Mouse (Mus musculus) erythroblast, embryonic 14.5 days (primary cell): ENCODE data around the gene Kcnh2. TPM values are rescaled to one million over a fixed set of nuclear protein-coding genes. Genes with fewer than 3 reads are reported as not detected.

Source experiments
- H3K27me3 ChIP-seq: 2 replicates; pipeline ENCODE4 v1.6.1; 2012; ENCODE audit warnings: inconsistent platforms; ENCODE audit not compliant: control insufficient read depth
- H3K36me3 ChIP-seq: 2 replicates; pipeline ENCODE4 v1.6.1; 2012; ENCODE audit warnings: mild to moderate bottlenecking, inconsistent platforms; ENCODE audit not compliant: control insufficient read depth
- H3K4me1 ChIP-seq: 2 replicates; pipeline ENCODE4 v1.6.1; 2012; ENCODE audit warnings: inconsistent platforms; ENCODE audit not compliant: control insufficient read depth
- H3K4me3 ChIP-seq: replicated peaks from 2 replicates; pipeline ENCODE3; 2012; ENCODE audit warnings: moderate library complexity, mild to moderate bottlenecking, inconsistent platforms
- H3K9me3 ChIP-seq: 2 replicates; pipeline ENCODE4 v1.6.1; 2012; ENCODE audit warnings: low read length, inconsistent platforms, mixed read lengths; ENCODE audit not compliant: control insufficient read depth
- GATA1 ChIP-seq: IDR thresholded peaks from 2 replicates; pipeline ENCODE4 v1.6.1; 2012; ENCODE audit warnings: low read length, inconsistent platforms, mixed read lengths
- TAL1 ChIP-seq: IDR thresholded peaks from 3 replicates; pipeline ENCODE4 v1.6.1; 2012; ENCODE audit warnings: low read length, inconsistent platforms, mixed read lengths
- polyA plus RNA-seq: library from polyadenylated mRNA; stranded (reverse); fragments of >175 nt; gene quantifications from 2 replicates; pipeline ENCODE4 v1.2.3, GENCODE M21; 2012

Gene Kcnh2
- polyA plus RNA-seq, 1 experiment, result not detected

DNA sequence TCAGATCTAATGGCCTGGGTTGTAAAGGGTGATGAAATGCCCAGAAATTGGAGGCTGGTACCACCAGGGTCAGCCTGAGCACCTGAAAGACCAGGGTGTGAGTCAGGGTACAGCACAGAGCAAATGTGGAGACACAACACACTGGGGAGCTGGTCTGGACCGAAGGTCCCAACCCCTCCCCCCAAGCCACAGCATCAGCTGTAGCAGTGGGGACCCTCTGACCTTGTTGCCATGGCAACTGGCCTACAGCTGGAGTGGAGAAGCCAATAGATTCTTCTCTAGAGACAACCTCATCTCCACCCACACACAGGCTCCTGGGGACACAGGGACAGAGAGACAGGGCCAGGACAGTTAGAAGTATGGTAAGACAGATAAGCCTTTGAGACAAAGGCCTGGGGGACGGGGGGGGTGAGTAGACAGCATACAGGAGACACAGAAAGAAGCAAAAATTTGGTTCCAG, 7.4 kb downstream of the Kcnh2 start:
- no peak overlapping the region for H3K4me3 ChIP-seq

DNA sequence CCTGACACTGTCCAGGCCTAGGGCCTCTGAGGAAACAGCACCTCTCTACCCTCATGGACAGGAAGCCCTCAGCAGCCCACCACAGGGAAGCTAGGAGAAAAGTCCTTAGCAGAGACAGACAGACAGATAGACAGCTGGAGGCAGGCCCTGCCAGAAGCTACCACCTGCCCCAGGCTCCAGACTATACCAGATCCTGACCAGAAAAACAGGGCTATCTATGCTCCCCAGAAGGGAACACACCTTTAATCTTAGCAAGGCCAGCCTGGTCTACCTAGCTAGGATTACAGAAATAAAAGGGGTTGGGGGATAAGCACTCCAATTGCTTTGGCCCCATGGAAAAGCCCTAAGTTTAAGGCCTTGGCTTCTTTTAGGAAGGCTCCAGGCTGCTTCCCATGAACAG, 8.0 kb downstream of the Kcnh2 start:
- H3K9me3 ChIP-seq, result no peaks in the 10 kb centered on the region
- H3K27me3 ChIP-seq, result peaks cover 23% of the 10 kb centered on the region
- no peak overlapping the region for H3K4me3 ChIP-seq
- H3K4me1 ChIP-seq, result peaks cover 19% of the 10 kb centered on the region
- no peak for TF ChIP-seq GATA1
- TF ChIP-seq TAL1, result no peak
- no peaks in the 10 kb centered on the region for H3K36me3 ChIP-seq

More for the DNA sequence above, 7.4 kb downstream of the Kcnh2 start:
- Histone ChIP-seq H3K36me3 (no peaks in the 10 kb centered on the region), H3K27me3 (peaks cover 29% of the 10 kb centered on the region), H3K4me1 (peaks cover 24% of the 10 kb centered on the region), H3K9me3 (no peaks in the 10 kb centered on the region)
- TF ChIP-seq TAL1 (no peak), GATA1 (no peak)

- no peaks in the 10 kb centered on the region for H3K9me3 ChIP-seq
- H3K27me3 ChIP-seq, result peaks cover 19% of the 10 kb centered on the region
- no peak overlapping the region for H3K4me3 ChIP-seq
- H3K36me3 ChIP-seq, result no peaks in the 10 kb centered on the region
- TF ChIP-seq GATA1, result no peak
- H3K4me1 ChIP-seq, result peaks cover 15% of the 10 kb centered on the region
Observed at GRCm38 (mm10) chr5:24342966-24343365, 8.4 kb downstream of the Kcnh2 start.

- Histone ChIP-seq H3K9me3 (no peaks in the 10 kb centered on the region), H3K27me3 (peaks cover 13% of the 10 kb centered on the region), H3K4me3 (no peak overlapping the region), H3K36me3 (no peaks in the 10 kb centered on the region), H3K4me1 (peaks cover 12% of the 10 kb centered on the region; the same call in 1 of the 2 replicates)
- TF ChIP-seq TAL1, result no peak
- TF ChIP-seq GATA1, result no peak
Observed at GRCm38 (mm10) chr5:24342205-24342963, 9.0 kb downstream of the Kcnh2 start.

DNA sequence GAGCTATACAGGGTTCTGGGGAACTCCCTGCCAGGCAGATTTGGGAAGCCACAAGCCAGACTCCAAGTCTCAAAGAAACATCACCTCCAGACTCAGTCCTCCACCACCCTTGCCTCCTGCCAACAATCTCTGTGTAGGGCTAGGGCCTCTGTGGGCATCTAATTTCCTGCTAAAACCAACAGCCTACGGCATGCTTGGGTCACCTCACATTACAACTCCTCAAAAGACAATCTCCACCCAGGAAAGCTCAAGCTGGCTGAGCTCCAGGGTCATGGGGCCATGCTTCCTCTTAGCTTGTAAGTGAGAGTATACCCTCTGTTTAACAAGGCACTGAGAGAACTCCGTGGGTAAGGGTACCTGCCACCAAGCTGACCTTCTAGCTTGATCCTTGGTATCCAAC, 13.6 kb downstream of the Kcnh2 start:
- Histone ChIP-seq H3K9me3 (no peaks in the 10 kb centered on the region), H3K27me3 (no peaks in the 10 kb centered on the region), H3K4me3 (no peak overlapping the region), H3K36me3 (no peaks in the 10 kb centered on the region), H3K4me1 (no peaks in the 10 kb centered on the region; the same call in 1 of the 2 replicates)
- TF ChIP-seq GATA1 (no peak), TAL1 (no peak)

DNA sequence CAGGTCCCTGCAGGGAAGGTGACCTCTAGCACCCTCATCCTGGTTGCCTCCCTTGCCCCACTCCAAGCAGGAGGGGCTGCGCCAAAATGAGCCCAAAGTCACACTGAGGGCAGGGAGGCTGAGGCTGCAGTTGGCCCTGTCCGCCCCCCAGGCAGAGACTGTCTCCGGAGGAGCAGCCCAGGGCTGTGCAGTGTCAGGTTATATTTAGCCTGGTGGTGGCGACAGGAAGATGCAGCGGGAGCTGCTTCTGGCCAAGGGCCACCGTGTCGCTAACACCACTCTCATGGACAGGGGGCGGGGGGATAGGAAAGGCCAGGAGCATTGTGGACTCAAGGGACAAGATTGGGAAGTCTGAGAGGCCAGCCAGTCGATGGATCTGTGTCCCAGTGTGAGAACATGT, 14.0 kb downstream of the Kcnh2 start:
- H3K4me1 ChIP-seq, result no peaks in the 10 kb centered on the region
- H3K27me3 ChIP-seq, result no peaks in the 10 kb centered on the region
- TF ChIP-seq GATA1 (no peak), TAL1 (no peak)
- H3K4me3 ChIP-seq, result no peak overlapping the region
- no peaks in the 10 kb centered on the region for H3K9me3 ChIP-seq
- no peaks in the 10 kb centered on the region for H3K36me3 ChIP-seq

GRCm38 (mm10) chr5:24335888-24336511, 15.4 kb downstream of the Kcnh2 start:
- TF ChIP-seq GATA1 (no peak), TAL1 (no peak)
- no peaks in the 10 kb centered on the region for H3K4me1 ChIP-seq
- no peaks in the 10 kb centered on the region for H3K9me3 ChIP-seq
- no peaks in the 10 kb centered on the region for H3K27me3 ChIP-seq
- H3K36me3 ChIP-seq, result no peaks in the 10 kb centered on the region
- no peak overlapping the region for H3K4me3 ChIP-seq

DNA sequence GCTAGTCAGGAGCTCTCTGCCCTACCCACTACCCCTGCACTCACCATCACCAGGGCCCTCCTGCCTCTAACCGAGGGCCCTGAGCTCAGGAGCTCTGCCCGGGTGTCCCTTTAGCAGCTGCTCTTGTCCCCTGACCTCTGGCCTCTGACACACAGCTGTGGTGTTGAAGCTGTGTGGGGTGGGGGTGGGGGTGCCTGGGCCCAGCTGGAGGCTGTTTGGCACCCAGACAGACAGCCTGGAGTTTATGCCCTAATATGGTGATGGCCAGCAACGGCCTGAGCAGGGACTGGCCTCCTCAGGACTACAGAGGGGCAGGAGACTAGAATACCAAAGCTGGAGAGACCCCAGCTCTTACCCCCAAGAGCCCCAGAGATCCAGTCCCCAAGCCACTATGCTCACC, 16.7 kb downstream of the Kcnh2 start:
- Histone ChIP-seq H3K36me3 (no peaks in the 10 kb centered on the region), H3K9me3 (no peaks in the 10 kb centered on the region), H3K4me1 (no peaks in the 10 kb centered on the region), H3K4me3 (no peak overlapping the region), H3K27me3 (peaks cover 6% of the 10 kb centered on the region)
- TF ChIP-seq GATA1 (no peak), TAL1 (no peak)

GRCm38 (mm10) chr5:24332401-24332800, 19.0 kb downstream of the Kcnh2 start:
- TF ChIP-seq TAL1 (no peak), GATA1 (no peak)
- no peaks in the 10 kb centered on the region for H3K9me3 ChIP-seq
- H3K4me1 ChIP-seq, result no peaks in the 10 kb centered on the region
- H3K4me3 ChIP-seq, result no peak overlapping the region
- peaks cover 17% of the 10 kb centered on the region for H3K27me3 ChIP-seq
- no peaks in the 10 kb centered on the region for H3K36me3 ChIP-seq
